Mouse (Mus musculus) bone marrow macrophage, adult 2 months (primary cell): ENCODE results near the gene Hspg2.

Source experiments
- CTCF ChIP-seq: IDR thresholded peaks from 2 replicates; pipeline ENCODE4 v1.5.1; 2012; ENCODE audit warnings: low read depth, mild to moderate bottlenecking, low read length, moderate library complexity
- POLR2A ChIP-seq: IDR thresholded peaks from 2 replicates; pipeline ENCODE4 v1.6.1; 2012; ENCODE audit warnings: mild to moderate bottlenecking, low read depth, low read length, borderline replicate concordance

DNA sequence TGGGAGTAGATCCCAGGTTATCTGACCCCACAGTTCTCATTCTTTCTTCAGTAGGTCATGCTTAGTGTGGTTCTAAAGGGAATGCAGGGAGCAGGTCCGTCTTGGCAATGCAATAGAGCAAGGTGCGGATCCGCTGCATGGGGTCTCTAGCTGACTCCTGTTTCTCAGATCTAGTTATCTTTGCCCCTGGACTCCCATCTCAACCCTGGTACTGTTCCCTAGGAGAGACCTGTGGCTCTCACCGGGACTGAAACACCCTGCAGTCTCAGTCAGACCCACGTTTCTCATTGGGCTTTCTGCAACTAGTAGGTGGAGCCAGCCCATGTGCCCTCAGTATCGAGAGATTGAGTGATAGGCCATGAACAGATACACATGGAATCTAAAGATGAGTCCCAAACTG lies 9.0 kb downstream of the Hspg2 start:
- no peak for TF ChIP-seq CTCF
- TF ChIP-seq POLR2A: no peak
